Mouse (Mus musculus): ENCODE measurements around the gene Zbtb20. TPM values are rescaled to one million over a fixed set of nuclear protein-coding genes. Genes with fewer than 3 reads are reported as not detected.
A peak's percentile ranks its signal among the peaks of the same experiment; 100 is the strongest.

Gene Zbtb20
- polyA plus RNA-seq, 1 experiment from 2014 or later, result 15.4 TPM

DNA sequence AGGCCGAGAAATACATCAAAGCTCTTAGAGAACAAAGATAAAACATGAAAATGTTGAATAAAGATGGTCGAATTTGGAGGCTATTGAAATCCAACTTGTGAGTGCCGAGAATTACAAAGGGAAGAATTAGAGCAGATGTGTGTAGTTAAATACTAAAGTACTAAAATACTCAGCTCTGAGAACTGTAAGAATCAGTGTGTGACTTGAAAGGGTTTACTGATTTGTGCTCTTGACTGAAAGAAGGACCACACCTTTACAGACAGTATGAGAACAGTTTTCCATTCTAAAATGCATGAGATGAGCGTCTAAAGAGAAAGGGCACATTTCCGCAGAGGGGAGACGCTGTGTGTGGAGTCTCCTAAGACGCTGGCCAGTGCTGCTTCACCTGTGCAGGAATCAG lies 10.3 kb downstream of the Zbtb20 start:
- DNase-seq (ENCODE audit: low spot score) (no peak), ATAC-seq (replicated peaks; ENCODE audit: insufficient number of reproducible peaks, low FRiP score, low TSS enrichment, low read depth) (no peak)
- Histone ChIP-seq H3K4me2 (ENCODE audit: low read depth, low read length) (no peak overlapping the region), H3K9ac (replicated peaks; ENCODE audit: low read length) (no peak overlapping the region), H3K27ac (replicated peaks; ENCODE audit: low read depth, low read length) (no peak overlapping the region), H3K9me3 (replicated peaks; ENCODE audit: control insufficient read depth, low read length) (no peaks in the 10 kb centered on the region), H3K36me3 (replicated peaks; ENCODE audit: control insufficient read depth, insufficient read depth, low read depth, low read length) (no peaks in the 10 kb centered on the region), H3K4me1 (ENCODE audit: control insufficient read depth, insufficient read depth, low read length) (no peaks in the 10 kb centered on the region), H3K27me3 (ENCODE audit: control insufficient read depth, insufficient read depth, low read length) (no peaks in the 10 kb centered on the region), H3K4me3 (ENCODE audit: low read depth, low read length) (no peak overlapping the region)
- 69% methylated on average over 7 of the region's 7 CpGs for WGBS

DNA sequence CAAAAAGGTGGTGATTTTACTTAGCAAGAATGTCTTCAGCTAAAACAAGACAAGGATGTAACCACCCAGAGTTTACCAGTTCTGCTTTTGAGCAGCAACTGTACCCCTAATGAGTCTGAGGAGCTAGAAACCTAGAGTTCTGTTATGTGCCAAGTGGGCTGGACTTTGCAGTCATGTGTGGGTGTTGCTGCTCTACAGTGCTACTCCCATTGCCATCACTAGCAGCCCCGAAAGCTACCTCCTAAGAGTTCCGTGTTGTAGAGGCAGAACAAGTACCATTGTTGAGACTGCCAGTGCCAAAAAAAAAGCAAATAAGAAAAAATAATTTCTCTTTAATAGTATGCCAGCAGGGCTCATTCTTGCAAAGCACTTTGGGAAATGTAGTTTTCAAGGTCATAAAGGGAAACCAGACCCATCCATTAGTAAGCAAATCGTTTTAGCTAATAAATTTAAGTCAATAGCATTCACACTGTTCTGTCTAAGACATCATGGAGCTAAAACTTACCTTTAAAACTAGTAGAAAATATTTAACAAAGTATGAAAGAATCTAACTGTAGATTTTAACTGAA lies 21.5 kb downstream of the Zbtb20 start:
- no peaks in the 10 kb centered on the region for H3K9me3 ChIP-seq (replicated peaks; ENCODE audit: control insufficient read depth, low read length)
- DNase-seq (ENCODE audit: low spot score) (no peak), ATAC-seq (replicated peaks; ENCODE audit: insufficient number of reproducible peaks, low FRiP score, low TSS enrichment, low read depth) (no peak)
- H3K4me1 ChIP-seq (ENCODE audit: control insufficient read depth, insufficient read depth, low read length), result no peaks in the 10 kb centered on the region
- no peak overlapping the region for H3K9ac ChIP-seq (replicated peaks; ENCODE audit: low read length)
- H3K4me2 ChIP-seq (ENCODE audit: low read depth, low read length), result no peak overlapping the region
- H3K27me3 ChIP-seq (ENCODE audit: control insufficient read depth, insufficient read depth, low read length), result no peaks in the 10 kb centered on the region
- no peak overlapping the region for H3K4me3 ChIP-seq (ENCODE audit: low read depth, low read length)
- H3K36me3 ChIP-seq (replicated peaks; ENCODE audit: control insufficient read depth, insufficient read depth, low read depth, low read length), result no peaks in the 10 kb centered on the region
- H3K27ac ChIP-seq (replicated peaks; ENCODE audit: low read depth, low read length), result no peak overlapping the region
- WGBS, result 83% methylated on average over 3 of the region's 3 CpGs

DNA sequence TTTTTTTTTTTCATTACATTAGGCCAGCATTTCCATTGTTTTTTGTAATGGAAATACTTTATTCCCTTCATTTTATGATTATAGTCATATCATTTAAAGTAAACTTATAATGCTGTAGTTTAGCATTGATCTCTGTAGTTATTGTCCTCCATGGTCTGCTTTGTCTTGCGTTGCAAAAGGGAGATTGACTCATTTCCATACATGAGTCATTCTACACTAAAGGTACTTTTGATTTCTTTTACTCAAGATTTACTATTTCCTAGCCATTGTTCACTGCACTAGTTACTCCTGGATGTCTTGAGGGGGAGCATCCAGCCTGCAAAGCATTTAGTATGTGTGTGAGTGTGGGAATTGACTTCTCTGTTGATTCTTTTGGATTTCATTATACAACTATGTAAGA lies 24.6 kb downstream of the Zbtb20 start:
- WGBS, result 94% methylated on average over 1 of the region's 1 CpGs

DNA sequence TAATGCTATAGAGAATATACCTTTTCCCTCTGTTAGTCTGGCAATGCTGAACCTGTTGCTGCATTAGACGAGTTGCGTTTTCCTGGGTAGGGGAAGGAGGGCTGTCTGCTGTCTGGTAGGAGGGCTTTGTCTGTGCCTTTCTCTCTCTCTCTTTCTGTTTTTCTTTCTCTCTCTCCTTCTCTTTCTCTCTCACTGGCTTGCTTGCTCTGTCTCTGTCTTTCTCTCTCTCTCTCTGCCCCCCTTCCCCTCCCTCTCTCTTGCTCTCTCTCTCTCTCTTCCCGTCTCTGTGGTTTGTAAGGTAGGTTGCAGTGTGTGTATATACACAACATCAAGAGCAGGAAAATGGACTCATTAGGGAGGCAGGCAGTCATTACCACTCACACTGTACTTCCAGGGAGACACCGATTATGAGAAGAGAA lies 31.6 kb downstream of the Zbtb20 start:
- peak overlapping the region; percentile 44 for H3K9ac ChIP-seq (replicated peaks; ENCODE audit: low read length)
- peak; percentile 9 for DNase-seq (ENCODE audit: low spot score)
- no peak for ATAC-seq (replicated peaks; ENCODE audit: insufficient number of reproducible peaks, low FRiP score, low TSS enrichment, low read depth)
- H3K27me3 ChIP-seq (ENCODE audit: control insufficient read depth, insufficient read depth, low read length), result no peaks in the 10 kb centered on the region
- no peaks in the 10 kb centered on the region for H3K9me3 ChIP-seq (replicated peaks; ENCODE audit: control insufficient read depth, low read length)
- peak overlapping the region; percentile 5; the same call in 1 of the 2 replicates for H3K4me3 ChIP-seq (ENCODE audit: low read depth, low read length)
- no peak overlapping the region for H3K27ac ChIP-seq (replicated peaks; ENCODE audit: low read depth, low read length)
- H3K36me3 ChIP-seq (replicated peaks; ENCODE audit: control insufficient read depth, insufficient read depth, low read depth, low read length), result no peaks in the 10 kb centered on the region
- 42% methylated on average over 4 of the region's 4 CpGs for WGBS
- H3K4me1 ChIP-seq (ENCODE audit: control insufficient read depth, insufficient read depth, low read length), result no peaks in the 10 kb centered on the region
- H3K4me2 ChIP-seq (ENCODE audit: low read depth, low read length), result peak overlapping the region; percentile 10; the same call in 1 of the 2 replicates

More for the DNA sequence above, 24.6 kb downstream of the Zbtb20 start:
- H3K27ac ChIP-seq (replicated peaks; ENCODE audit: low read depth, low read length), result no peak overlapping the region
- no peak overlapping the region for H3K4me3 ChIP-seq (ENCODE audit: low read depth, low read length)
- H3K27me3 ChIP-seq (ENCODE audit: control insufficient read depth, insufficient read depth, low read length), result no peaks in the 10 kb centered on the region
- ATAC-seq (replicated peaks; ENCODE audit: insufficient number of reproducible peaks, low FRiP score, low TSS enrichment, low read depth), result no peak
- H3K9me3 ChIP-seq (replicated peaks; ENCODE audit: control insufficient read depth, low read length), result no peaks in the 10 kb centered on the region
- no peak overlapping the region for H3K9ac ChIP-seq (replicated peaks; ENCODE audit: low read length)
- DNase-seq (ENCODE audit: low spot score), result no peak
- H3K36me3 ChIP-seq (replicated peaks; ENCODE audit: control insufficient read depth, insufficient read depth, low read depth, low read length), result no peaks in the 10 kb centered on the region
- no peak overlapping the region for H3K4me2 ChIP-seq (ENCODE audit: low read depth, low read length)
- H3K4me1 ChIP-seq (ENCODE audit: control insufficient read depth, insufficient read depth, low read length), result no peaks in the 10 kb centered on the region

DNA sequence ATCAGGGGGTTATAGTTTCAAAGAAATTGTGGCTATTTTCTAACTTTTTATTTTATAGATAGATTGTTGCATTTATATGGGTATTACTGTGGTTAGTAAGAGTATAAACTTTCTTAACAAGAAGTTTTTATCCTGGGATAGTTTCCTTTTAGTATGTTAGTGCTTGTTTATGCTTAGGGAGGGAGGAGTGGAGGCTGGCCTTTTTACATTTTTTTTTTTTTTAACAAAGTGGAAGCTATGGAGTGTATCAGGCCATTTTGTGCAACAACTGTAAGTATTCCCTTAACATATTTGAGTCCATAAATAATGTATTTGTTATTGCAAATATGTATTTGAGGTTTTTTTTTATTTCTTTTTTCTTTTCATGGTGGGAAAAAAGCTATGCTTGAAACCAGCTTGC lies 32.7 kb downstream of the Zbtb20 start:
- Histone ChIP-seq H3K4me3 (ENCODE audit: low read depth, low read length) (no peak overlapping the region), H3K4me1 (ENCODE audit: control insufficient read depth, insufficient read depth, low read length) (no peaks in the 10 kb centered on the region), H3K9me3 (replicated peaks; ENCODE audit: control insufficient read depth, low read length) (no peaks in the 10 kb centered on the region), H3K27ac (replicated peaks; ENCODE audit: low read depth, low read length) (no peak overlapping the region), H3K27me3 (ENCODE audit: control insufficient read depth, insufficient read depth, low read length) (no peaks in the 10 kb centered on the region), H3K4me2 (ENCODE audit: low read depth, low read length) (no peak overlapping the region), H3K9ac (replicated peaks; ENCODE audit: low read length) (no peak overlapping the region), H3K36me3 (replicated peaks; ENCODE audit: control insufficient read depth, insufficient read depth, low read depth, low read length) (no peaks in the 10 kb centered on the region)
- DNase-seq (ENCODE audit: low spot score) (no peak), ATAC-seq (replicated peaks; ENCODE audit: insufficient number of reproducible peaks, low FRiP score, low TSS enrichment, low read depth) (no peak)

DNA sequence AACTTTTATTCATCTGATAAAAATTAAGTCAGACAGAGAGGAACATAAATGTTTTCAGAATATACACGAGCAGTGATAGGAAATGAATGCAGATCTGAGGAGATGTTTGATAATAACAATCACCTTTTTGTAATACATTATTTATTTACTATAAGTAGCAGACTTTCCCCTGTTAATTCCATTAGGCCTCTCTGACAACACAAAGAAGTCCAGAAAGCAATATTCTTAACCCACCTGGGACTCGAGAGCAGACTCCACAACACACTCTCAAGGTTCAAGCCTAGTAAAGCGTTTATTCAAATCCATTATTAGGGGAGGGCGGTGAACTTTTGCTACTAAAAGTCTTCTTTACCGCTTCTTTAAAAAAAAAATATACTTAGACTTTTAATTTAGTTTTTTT lies 33.2 kb downstream of the Zbtb20 start:
- Histone ChIP-seq H3K9me3 (replicated peaks; ENCODE audit: control insufficient read depth, low read length) (no peaks in the 10 kb centered on the region), H3K9ac (replicated peaks; ENCODE audit: low read length) (no peak overlapping the region), H3K36me3 (replicated peaks; ENCODE audit: control insufficient read depth, insufficient read depth, low read depth, low read length) (no peaks in the 10 kb centered on the region), H3K4me2 (ENCODE audit: low read depth, low read length) (no peak overlapping the region), H3K4me3 (ENCODE audit: low read depth, low read length) (no peak overlapping the region), H3K27me3 (ENCODE audit: control insufficient read depth, insufficient read depth, low read length) (no peaks in the 10 kb centered on the region), H3K4me1 (ENCODE audit: control insufficient read depth, insufficient read depth, low read length) (no peaks in the 10 kb centered on the region), H3K27ac (replicated peaks; ENCODE audit: low read depth, low read length) (no peak overlapping the region)
- DNase-seq (ENCODE audit: low spot score), result no peak
- no peak for ATAC-seq (replicated peaks; ENCODE audit: insufficient number of reproducible peaks, low FRiP score, low TSS enrichment, low read depth)
- WGBS, result 66% methylated on average over 5 of the region's 5 CpGs

DNA sequence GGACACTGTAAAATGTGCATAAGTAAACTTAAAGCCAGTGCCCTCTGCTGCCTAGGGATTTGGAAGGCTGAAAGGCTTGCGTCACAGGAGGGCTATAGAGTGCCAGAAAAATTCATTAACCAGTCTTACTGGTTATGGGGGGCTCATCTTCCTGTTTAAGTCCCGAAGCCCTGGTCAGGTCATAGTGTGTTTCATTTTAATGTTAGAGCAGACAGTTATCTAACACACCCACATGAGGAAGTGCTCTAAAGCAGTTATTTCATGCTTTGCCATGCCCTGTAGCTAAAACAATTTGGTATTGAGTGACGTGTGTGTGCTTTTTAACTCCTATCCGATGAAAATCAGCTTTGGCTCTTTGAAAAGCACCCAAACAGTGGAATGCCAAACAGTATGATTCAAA lies 34.3 kb downstream of the Zbtb20 start:
- no peak overlapping the region for H3K27ac ChIP-seq (replicated peaks; ENCODE audit: low read depth, low read length)
- WGBS, result 35% methylated on average over 4 of the region's 4 CpGs
- no peak overlapping the region for H3K4me3 ChIP-seq (ENCODE audit: low read depth, low read length)
- DNase-seq (ENCODE audit: low spot score) (peak; percentile 13), ATAC-seq (replicated peaks; ENCODE audit: insufficient number of reproducible peaks, low FRiP score, low TSS enrichment, low read depth) (no peak)
- H3K36me3 ChIP-seq (replicated peaks; ENCODE audit: control insufficient read depth, insufficient read depth, low read depth, low read length), result no peaks in the 10 kb centered on the region
- no peaks in the 10 kb centered on the region for H3K9me3 ChIP-seq (replicated peaks; ENCODE audit: control insufficient read depth, low read length)
- H3K4me2 ChIP-seq (ENCODE audit: low read depth, low read length), result no peak overlapping the region
- H3K4me1 ChIP-seq (ENCODE audit: control insufficient read depth, insufficient read depth, low read length), result no peaks in the 10 kb centered on the region
- H3K27me3 ChIP-seq (ENCODE audit: control insufficient read depth, insufficient read depth, low read length), result no peaks in the 10 kb centered on the region
- H3K9ac ChIP-seq (replicated peaks; ENCODE audit: low read length), result no peak overlapping the region

DNA sequence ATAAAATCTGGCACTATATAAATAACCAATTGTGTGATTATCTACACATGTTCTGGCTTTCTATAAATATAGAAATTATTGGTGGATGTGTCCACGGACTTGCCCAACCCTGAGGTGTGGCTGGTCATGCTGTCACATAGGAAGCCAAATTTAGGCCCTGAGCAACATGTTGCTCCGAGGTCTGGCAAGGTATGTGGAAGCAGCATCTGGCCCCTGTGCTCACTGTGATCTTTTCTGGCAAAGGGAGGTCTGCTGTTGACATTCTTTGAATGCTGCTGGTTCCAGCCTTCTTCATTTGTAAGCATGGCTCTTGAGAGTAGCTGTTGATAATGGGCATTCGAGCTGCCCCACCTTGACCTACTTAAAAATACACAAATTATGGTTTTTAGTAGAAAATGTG lies 35.0 kb downstream of the Zbtb20 start:
- H3K4me3 ChIP-seq (ENCODE audit: low read depth, low read length), result no peak overlapping the region
- no peaks in the 10 kb centered on the region for H3K4me1 ChIP-seq (ENCODE audit: control insufficient read depth, insufficient read depth, low read length)
- H3K36me3 ChIP-seq (replicated peaks; ENCODE audit: control insufficient read depth, insufficient read depth, low read depth, low read length), result no peaks in the 10 kb centered on the region
- no peak overlapping the region for H3K4me2 ChIP-seq (ENCODE audit: low read depth, low read length)
- 65% methylated on average over 3 of the region's 3 CpGs for WGBS
- H3K27me3 ChIP-seq (ENCODE audit: control insufficient read depth, insufficient read depth, low read length), result no peaks in the 10 kb centered on the region
- ATAC-seq (replicated peaks; ENCODE audit: insufficient number of reproducible peaks, low FRiP score, low TSS enrichment, low read depth) (no peak), DNase-seq (ENCODE audit: low spot score) (no peak)
- H3K27ac ChIP-seq (replicated peaks; ENCODE audit: low read depth, low read length), result no peak overlapping the region
- no peak overlapping the region for H3K9ac ChIP-seq (replicated peaks; ENCODE audit: low read length)
- H3K9me3 ChIP-seq (replicated peaks; ENCODE audit: control insufficient read depth, low read length), result no peaks in the 10 kb centered on the region

All from embryonic facial prominence, embryonic 11.5 days (tissue).